Mouse (Mus musculus) stomach, embryonic 14.5 days (tissue): ENCODE measurements around the gene Agtpbp1. TPM values are rescaled to one million over a fixed set of nuclear protein-coding genes. Genes with fewer than 3 reads are reported as not detected.
"Not testable (repeated sequence)": the region's sequence is repeated elsewhere in the genome, so short reads cannot be mapped to it uniquely, and the experiment has no call there.

Source experiments
- ATAC-seq: fragments of 200-750 bp; cut with Nextera tagmentation; 2 replicates; pipeline ENCODE4 v1.8.0; 2017; ENCODE audit warnings: low read depth, moderate TSS enrichment; ENCODE audit not compliant: insufficient number of reproducible peaks, insufficient read depth, low FRiP score
- H3K27ac ChIP-seq: fragments of 300-500 bp; sonication (generic); 2 replicates; pipeline ENCODE4 v1.5.1; 2014; ENCODE audit warnings: mild to moderate bottlenecking, low read length, moderate library complexity, mixed read lengths
- H3K27me3 ChIP-seq: fragments of 300-500 bp; sonication (generic); 2 replicates; pipeline ENCODE4 v1.6.1; 2014; ENCODE audit warnings: low read length, control low read depth, mixed read lengths; ENCODE audit not compliant: control insufficient read depth, insufficient read depth
- H3K36me3 ChIP-seq: fragments of 300-500 bp; sonication (generic); 2 replicates; pipeline ENCODE4 v1.6.1; 2014; ENCODE audit warnings: mild to moderate bottlenecking, control low read depth, low read length, moderate library complexity, mixed read lengths; ENCODE audit not compliant: control insufficient read depth, insufficient read depth
- H3K4me1 ChIP-seq: fragments of 300-500 bp; sonication (generic); 2 replicates; pipeline ENCODE4 v1.6.1; 2014; ENCODE audit warnings: low read length, control low read depth, mixed read lengths; ENCODE audit not compliant: control insufficient read depth, insufficient read depth
- H3K4me2 ChIP-seq: fragments of 300-500 bp; sonication (generic); replicated peaks from 2 replicates; pipeline ENCODE4 v1.6.1; 2014; ENCODE audit warnings: low read depth, low read length, control low read depth
- H3K4me3 ChIP-seq: fragments of 300-500 bp; sonication (generic); 2 replicates; pipeline ENCODE4 v1.5.1; 2014; ENCODE audit warnings: low read depth, low read length, control low read depth
- H3K9ac ChIP-seq: fragments of 300-500 bp; sonication (generic); replicated peaks from 2 replicates; pipeline ENCODE4 v1.6.1; 2014; ENCODE audit warnings: low read depth, mild to moderate bottlenecking, control low read depth, low read length, moderate library complexity, mixed read lengths
- H3K9me3 ChIP-seq: fragments of 300-500 bp; sonication (generic); 2 replicates; pipeline ENCODE4 v1.6.1; 2016; ENCODE audit warnings: low read depth, low read length, control low read depth; ENCODE audit not compliant: control insufficient read depth
- WGBS: fragments of 180-500 bp; shearing (Covaris S2); extraction: QIAGEN DNeasy Blood & Tissue Kit; methylation state at CpG from one replicate; pipeline ENCODE4 v1.1.7; 2014; 5-methylcytosine and 5-hydroxymethylcytosine counted together
- polyA plus RNA-seq: library from polyadenylated mRNA; unstranded; fragments of >200 nt; fragmentation: Nextera tagmentation; extraction: Ambion mirVana; gene quantifications from 2 replicates; pipeline ENCODE4 v1.2.1, GENCODE M21; 2014

The Agtpbp1 gene
- polyA plus RNA-seq, 1 experiment from 2014 or later, result 27.6 TPM

DNA sequence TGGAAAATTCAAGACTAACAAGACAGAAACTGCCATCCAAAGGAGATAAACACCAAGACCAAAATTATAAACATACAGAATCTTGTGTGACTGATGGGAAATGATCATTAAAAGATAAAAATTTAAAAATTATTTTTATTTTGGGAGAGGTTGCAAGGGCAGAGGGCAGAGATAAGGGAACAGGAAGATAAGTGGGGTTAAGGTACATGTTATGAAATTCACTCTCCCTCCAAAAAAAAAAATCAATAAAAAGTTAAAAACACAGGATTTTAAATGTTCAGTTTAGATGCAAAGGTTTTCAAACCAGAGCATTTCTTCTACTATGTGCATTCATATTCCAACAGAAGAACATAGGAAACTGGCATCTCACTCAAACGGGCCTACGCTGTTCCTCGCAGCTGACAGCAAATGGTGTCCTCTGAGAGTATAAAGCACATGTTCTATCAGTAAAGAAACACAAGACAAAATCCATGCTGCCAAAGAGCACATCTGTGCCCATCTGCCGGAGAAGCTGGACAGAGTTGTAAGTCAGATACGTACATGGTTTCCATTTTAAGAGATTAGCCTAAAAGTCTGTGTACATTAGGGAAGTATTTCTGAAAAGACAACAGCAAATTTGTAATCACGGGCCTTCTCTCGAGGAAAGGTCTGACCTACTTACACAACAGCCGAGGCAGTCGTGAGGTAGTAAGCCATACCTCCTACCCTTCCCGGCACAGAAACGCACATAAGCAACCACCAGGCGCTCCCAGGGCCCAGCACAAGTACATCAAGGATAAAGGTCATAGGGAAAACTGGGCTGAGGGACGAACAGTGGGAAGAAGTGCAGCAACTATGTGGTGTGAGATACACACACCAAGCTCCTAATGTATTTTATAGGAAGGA, 104.2 kb downstream of the Agtpbp1 start:
- H3K27ac ChIP-seq, result no peak overlapping the region
- no peaks in the 10 kb centered on the region for H3K27me3 ChIP-seq
- peaks cover 8% of the 10 kb centered on the region for H3K36me3 ChIP-seq
- WGBS, result 70% methylated on average over 13 of the region's 13 CpGs
- H3K4me1 ChIP-seq, result no peaks in the 10 kb centered on the region
- H3K9me3 ChIP-seq, result no peaks in the 10 kb centered on the region
- H3K9ac ChIP-seq, result no peak overlapping the region
- H3K4me2 ChIP-seq, result no peak overlapping the region
- H3K4me3 ChIP-seq, result no peak overlapping the region
- ATAC-seq, result no peak

DNA sequence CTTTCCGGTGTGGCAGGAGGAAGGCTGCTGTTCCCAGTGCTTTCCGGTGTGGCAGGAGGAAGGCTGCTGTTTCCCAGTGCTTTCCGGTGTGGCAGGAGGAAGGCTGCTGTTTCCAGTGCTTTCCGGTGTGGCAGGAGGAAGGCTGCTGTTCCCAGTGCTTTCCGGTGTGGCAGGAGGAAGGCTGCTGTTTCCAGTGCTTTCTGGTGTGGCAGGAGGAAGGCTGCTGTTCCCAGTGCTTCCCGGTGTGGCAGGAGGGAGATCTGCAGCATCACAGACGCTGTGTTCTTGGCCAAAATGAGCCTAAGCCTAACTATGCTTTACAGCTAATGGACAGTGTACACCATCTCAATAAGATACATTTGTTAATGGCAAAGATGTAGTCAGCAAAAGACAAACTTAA, 107.1 kb downstream of the Agtpbp1 start:
- 90% methylated on average over 7 of the region's 7 CpGs for WGBS
- not testable (repeated sequence) for H3K4me1 ChIP-seq, H3K27ac ChIP-seq, H3K4me2 ChIP-seq, H3K27me3 ChIP-seq, H3K9ac ChIP-seq, ATAC-seq, H3K9me3 ChIP-seq, H3K36me3 ChIP-seq, H3K4me3 ChIP-seq

DNA sequence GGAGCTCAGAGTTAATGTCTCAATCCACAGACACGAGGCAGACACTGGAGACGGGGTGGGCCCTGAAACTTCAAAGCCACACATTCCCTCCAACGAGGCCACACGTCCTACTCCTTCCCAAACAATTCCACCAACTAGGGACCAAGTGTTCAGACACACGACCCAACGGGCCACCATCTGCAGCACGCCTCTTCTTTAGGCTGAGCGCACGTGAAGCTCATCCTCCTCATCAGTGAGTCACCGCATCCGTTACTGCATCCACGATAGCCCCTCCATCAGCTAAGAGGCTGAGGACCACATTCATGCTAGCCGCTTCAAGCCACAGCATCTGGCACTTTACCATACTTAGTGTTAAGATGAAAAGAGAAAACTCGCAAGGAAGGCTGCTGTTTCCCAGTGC, 107.6 kb downstream of the Agtpbp1 start:
- Histone ChIP-seq H3K4me3 (no peak overlapping the region), H3K9me3 (no peaks in the 10 kb centered on the region), H3K4me1 (no peaks in the 10 kb centered on the region), H3K9ac (no peak overlapping the region), H3K4me2 (no peak overlapping the region), H3K27ac (no peak overlapping the region), H3K27me3 (no peaks in the 10 kb centered on the region), H3K36me3 (peaks cover 8% of the 10 kb centered on the region)
- ATAC-seq, result no peak
- WGBS, result 91% methylated on average over 14 of the region's 14 CpGs

DNA sequence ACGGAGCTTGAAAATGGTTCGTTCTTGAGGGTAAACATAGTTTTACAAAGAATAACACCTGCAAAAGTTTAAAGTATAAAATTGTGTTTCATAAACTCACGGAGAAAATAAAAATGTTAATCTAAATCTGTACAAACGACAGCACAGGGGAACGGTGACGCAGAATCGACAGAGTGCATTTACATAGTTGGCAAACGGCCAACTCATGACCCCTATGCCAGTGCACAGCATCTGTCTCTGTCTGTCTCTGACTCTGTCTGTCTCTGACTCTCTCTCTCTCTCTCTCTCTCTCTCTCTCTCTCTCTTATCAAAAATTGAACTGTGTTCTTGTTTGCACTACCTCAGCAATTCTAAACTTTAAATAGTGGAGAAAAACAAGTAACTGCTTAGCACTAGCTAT, 110.1 kb downstream of the Agtpbp1 start:
- Histone ChIP-seq H3K4me2 (no peak overlapping the region), H3K4me1 (no peaks in the 10 kb centered on the region), H3K27me3 (no peaks in the 10 kb centered on the region), H3K36me3 (peaks cover 12% of the 10 kb centered on the region), H3K27ac (no peak overlapping the region), H3K9ac (no peak overlapping the region), H3K4me3 (no peak overlapping the region), H3K9me3 (no peaks in the 10 kb centered on the region)
- ATAC-seq, result no peak
- WGBS, result 51% methylated on average over 8 of the region's 8 CpGs

DNA sequence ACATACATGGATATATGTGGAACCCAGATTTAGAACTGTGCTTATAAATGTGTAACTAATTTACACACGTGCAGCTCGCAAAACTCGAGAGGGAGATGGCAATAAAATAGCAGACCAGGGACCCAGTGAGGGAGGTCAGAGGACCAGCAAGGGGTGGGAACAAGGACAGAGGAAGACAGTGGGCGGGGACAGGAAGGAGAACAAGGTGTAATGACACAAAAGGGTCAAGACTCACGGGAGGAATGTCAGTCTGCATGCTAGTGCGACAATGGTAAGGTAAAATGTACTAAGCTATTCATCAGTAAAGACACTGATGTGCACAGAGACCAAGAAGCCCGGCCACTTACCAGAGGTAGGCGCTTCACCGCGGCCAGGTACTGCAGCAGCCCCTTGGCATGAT, 111.7 kb downstream of the Agtpbp1 start:
- H3K4me1 ChIP-seq, result no peaks in the 10 kb centered on the region
- no peaks in the 10 kb centered on the region for H3K9me3 ChIP-seq
- H3K27me3 ChIP-seq, result no peaks in the 10 kb centered on the region
- H3K4me3 ChIP-seq, result no peak overlapping the region
- H3K27ac ChIP-seq, result no peak overlapping the region; the same call in 1 of the 2 replicates
- 86% methylated on average over 10 of the region's 10 CpGs for WGBS
- peaks cover 12% of the 10 kb centered on the region for H3K36me3 ChIP-seq
- no peak for ATAC-seq
- H3K9ac ChIP-seq, result no peak overlapping the region
- H3K4me2 ChIP-seq, result no peak overlapping the region

DNA sequence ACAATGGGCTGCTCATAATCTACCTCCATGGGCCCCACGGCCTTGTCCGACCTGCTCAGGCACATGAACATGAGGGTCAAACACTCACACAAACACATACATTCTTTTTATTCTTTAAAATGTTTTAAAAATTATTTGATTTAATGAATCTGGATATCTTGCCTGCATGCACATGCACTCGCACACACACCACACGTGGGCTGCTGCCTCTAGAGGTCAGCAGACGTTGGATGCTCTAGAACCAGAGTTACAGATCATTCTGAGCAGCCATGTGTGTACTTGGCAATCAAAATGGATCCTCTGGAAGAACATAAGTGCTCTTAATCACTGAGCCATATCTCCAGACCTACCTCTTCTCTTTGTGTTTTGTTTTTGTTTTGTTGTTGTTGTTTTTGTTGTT, 112.8 kb downstream of the Agtpbp1 start:
- 90% methylated on average over 5 of the region's 5 CpGs for WGBS
- Histone ChIP-seq H3K36me3 (peaks cover 9% of the 10 kb centered on the region), H3K27ac (no peak overlapping the region), H3K9ac (no peak overlapping the region), H3K4me3 (no peak overlapping the region), H3K4me1 (no peaks in the 10 kb centered on the region), H3K9me3 (no peaks in the 10 kb centered on the region), H3K4me2 (no peak overlapping the region), H3K27me3 (no peaks in the 10 kb centered on the region)
- no peak for ATAC-seq

DNA sequence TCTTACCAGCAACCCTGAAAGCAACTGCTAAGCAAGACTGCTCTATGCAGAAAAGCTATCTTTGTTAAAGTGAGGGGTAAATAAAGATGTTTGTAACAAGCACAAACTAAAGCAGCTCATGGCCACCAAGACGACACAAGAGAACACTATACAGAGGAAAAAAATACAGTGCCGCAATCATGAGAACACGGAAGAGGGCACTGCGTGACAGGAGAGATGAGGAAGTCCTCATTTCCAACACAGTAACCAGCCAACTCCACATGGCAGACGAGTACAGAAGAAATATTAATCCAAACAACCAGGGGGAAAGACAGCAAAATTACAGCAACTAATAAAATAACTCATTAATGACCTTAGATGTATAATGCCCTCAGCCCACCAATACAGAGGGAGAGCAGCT, 115.3 kb downstream of the Agtpbp1 start:
- ATAC-seq, result no peak
- Histone ChIP-seq H3K27me3 (no peaks in the 10 kb centered on the region), H3K36me3 (peaks cover 4% of the 10 kb centered on the region; the same call in 1 of the 2 replicates), H3K27ac (no peak overlapping the region), H3K9ac (no peak overlapping the region), H3K4me2 (no peak overlapping the region), H3K4me1 (0 out of 2 replicates have a peak, but pooled peaks cover 3% of the 10 kb centered on the region), H3K9me3 (no peaks in the 10 kb centered on the region), H3K4me3 (no peak overlapping the region)
- WGBS, result 86% methylated on average over 5 of the region's 5 CpGs

DNA sequence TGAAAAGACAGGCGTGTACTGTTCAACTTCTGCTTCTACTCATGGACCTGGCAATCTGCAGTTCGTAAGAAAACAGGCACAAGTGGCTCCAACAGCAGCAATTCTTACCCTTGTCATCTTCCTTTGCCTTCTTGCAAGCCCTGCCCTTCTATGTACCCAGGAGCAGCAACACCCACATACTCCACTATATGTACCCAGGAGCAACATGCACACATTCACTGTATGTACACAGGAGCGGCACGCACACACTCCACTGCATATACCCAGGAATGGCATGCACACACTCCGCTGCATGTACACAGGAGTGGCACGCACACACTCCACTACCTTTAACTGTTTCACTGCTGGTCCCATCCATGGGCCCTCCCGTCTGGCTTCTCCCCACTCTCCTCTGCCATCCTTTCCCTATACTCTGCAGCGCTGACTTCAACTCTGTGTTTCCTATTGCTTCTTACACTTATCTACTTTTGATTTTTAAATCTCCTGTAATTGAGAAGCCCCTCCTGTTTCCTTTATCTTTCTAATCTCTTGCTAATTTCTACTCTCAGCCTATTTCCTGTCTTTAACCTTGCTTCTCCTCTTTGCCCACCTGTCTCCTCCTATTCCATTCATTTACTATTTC, 116.7 kb downstream of the Agtpbp1 start:
- Histone ChIP-seq H3K36me3 (peaks cover 4% of the 10 kb centered on the region; the same call in 1 of the 2 replicates), H3K4me3 (no peak overlapping the region), H3K9me3 (no peaks in the 10 kb centered on the region), H3K9ac (no peak overlapping the region), H3K4me1 (0 out of 2 replicates have a peak, but pooled peaks cover 3% of the 10 kb centered on the region), H3K27me3 (no peaks in the 10 kb centered on the region), H3K27ac (no peak overlapping the region), H3K4me2 (no peak overlapping the region)
- WGBS, result 78% methylated on average over 8 of the region's 8 CpGs
- no peak for ATAC-seq
